Mouse (Mus musculus): ENCODE data around the gene Cmss1. TPM values are rescaled to one million over a fixed set of nuclear protein-coding genes. Genes with fewer than 3 reads are reported as not detected.
A peak's percentile ranks its signal among the peaks of the same experiment; 100 is the strongest.

Gene Cmss1
- total RNA-seq, 2 experiments from 2014 or later = 16.2 to 16.3 TPM

DNA sequence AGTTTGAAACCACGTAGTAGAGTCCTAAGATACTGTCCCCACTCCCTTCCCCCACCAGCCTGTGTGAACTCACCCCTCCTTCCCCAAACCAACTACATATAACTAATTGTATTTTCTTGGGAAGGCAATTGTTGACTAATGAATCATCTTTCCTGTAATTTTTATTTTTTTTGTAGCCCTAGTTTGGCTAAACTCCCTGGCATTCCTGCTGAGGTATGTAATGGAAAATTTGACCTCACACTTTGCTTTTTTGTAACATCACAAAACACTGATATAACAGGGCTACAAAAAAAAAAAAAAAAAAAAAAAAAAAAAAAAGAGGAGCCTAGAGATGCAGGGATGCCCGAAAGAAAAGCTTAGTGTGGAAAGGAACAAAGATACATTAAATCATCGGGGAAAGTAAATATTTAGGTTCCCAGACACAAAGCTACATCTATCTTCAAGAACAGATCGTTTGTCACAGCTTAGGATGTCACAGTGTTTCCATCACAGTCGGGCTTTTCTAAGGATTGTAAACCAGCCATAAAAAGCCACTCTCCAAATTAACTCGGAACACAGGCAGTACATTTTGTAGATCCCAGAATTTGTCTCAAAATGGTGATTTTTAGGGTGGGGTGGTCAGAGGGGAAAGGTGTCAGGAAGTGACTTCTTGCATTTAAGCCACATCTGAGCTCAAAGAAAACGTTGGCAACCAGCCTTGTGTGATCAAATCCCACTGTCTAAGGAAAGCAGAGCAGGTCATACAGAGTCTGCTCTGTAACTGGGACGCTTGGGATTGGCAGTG is 185.7 kb downstream of the Cmss1 start:
- no peak for DNase-seq (ENCODE audit: low spot score in 2 of 2)
- Histone ChIP-seq H3K27ac (no peak overlapping the region), H3K4me3 (no peak overlapping the region)
- TF ChIP-seq CTCF (conservative IDR thresholded peaks at IDR 0.05) = no peak

DNA sequence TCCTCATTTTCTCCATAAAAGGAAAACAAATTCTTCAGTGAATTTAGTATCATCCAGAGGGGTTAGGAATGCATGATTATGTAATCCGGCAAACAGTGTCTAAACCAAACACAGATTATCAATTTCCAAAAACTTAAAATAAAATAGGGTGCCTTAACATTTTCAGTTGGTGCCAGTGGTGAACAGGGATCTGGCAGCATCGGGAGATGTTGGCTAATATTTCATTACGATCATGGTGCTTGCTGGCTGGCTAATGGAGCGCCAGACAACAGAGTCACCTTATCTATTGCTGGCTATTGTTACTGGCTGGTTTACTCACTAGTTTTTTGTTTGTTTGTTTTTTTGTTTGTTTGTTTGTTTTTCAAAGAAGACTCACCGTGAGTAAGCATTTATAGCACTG is 186.8 kb downstream of the Cmss1 start:
- no peak overlapping the region for H3K4me3 ChIP-seq
- no peak for TF ChIP-seq CTCF (conservative IDR thresholded peaks at IDR 0.05)

GRCm38 (mm10) chr16:57419332-57419731 is 187.3 kb downstream of the Cmss1 start:
- TF ChIP-seq CTCF (conservative IDR thresholded peaks at IDR 0.05) = no peak
- Histone ChIP-seq H3K27ac (no peak overlapping the region), H3K4me3 (no peak overlapping the region)
- no peak for DNase-seq (ENCODE audit: low spot score in 2 of 2)

More for the DNA sequence above, 186.8 kb downstream of the Cmss1 start:
- DNase-seq (ENCODE audit: low spot score in 2 of 2) = no peak
- no peak overlapping the region for H3K27ac ChIP-seq

DNA sequence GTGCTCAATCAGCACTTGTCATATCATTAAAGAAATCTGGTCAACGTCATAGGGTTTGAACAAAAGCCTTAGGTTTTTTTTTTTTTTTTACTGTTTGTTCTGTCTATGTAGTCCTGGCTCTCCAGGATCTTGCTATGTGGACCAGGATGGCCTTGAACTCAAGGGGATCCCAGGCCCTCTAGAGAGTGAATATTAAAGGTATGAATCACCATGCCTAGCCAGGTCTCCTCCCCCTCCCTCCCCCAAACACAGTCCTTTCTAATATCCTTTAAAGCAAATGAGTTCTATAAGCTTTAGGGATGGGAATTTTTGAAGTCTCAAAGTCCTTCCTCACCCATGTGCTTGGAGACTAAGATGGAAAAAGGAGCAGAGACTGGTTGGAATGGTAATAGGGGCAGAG is 188.7 kb downstream of the Cmss1 start:
- no peak for TF ChIP-seq CTCF (conservative IDR thresholded peaks at IDR 0.05)
- H3K27ac ChIP-seq = no peak overlapping the region
- no peak overlapping the region for H3K4me3 ChIP-seq
- DNase-seq (ENCODE audit: low spot score in 2 of 2) = no peak

DNA sequence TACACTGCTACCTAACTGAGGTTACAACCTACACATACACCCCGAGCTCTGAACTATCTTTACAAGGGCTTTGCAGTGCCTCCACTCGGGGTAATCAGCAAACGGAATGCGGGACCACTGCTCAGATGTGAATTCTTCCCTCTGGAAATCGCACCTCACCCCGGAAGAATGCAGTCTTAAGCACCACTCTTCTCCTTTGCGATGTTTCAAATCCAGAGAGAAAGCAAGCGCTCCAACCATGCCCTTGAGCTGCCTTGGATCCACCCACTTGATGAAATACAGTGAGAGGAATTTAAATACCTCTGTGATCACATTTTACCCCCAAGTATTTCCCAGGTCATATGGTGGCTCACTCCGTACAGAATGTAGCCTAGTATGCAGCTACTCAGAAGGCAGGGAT is 189.6 kb downstream of the Cmss1 start:
- TF ChIP-seq CTCF (conservative IDR thresholded peaks at IDR 0.05) = no peak
- H3K27ac ChIP-seq = no peak overlapping the region
- no peak overlapping the region for H3K4me3 ChIP-seq
- DNase-seq (ENCODE audit: low spot score in 2 of 2) = no peak

DNA sequence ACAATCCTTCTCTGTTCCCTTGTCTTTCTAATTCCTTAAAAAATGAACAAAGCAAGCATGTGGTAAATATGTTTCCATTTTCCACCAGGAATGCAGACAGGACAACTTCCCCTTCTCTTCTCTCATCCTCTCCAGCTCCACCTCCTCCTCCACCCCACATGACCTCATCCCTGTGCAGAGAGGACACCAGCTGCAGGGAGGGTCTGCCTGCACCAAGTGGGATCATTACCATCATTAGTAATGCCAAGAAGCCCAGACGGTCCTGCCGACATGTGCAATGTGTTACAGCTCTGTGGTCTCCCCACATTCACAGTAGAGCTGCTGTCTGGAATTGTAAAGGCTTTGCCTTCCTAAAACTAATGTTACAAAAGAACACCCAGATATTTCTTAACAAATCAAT is 190.6 kb downstream of the Cmss1 start:
- Histone ChIP-seq H3K27ac (no peak overlapping the region), H3K4me3 (no peak overlapping the region)
- TF ChIP-seq CTCF (conservative IDR thresholded peaks at IDR 0.05) = no peak
- no peak for DNase-seq (ENCODE audit: low spot score in 2 of 2)

GRCm38 (mm10) chr16:57412766-57413165 is 193.9 kb downstream of the Cmss1 start:
- H3K4me3 ChIP-seq = no peak overlapping the region
- DNase-seq (ENCODE audit: low spot score in 2 of 2) = peak in 1 of 2 experiments; percentile 20
- TF ChIP-seq CTCF (conservative IDR thresholded peaks at IDR 0.05) = no peak

GRCm38 (mm10) chr16:57403825-57404224 is 202.8 kb downstream of the Cmss1 start:
- TF ChIP-seq CTCF (conservative IDR thresholded peaks at IDR 0.05) = no peak
- DNase-seq (ENCODE audit: low spot score in 2 of 2) = no peak
- H3K27ac ChIP-seq = no peak overlapping the region

More at GRCm38 (mm10) chr16:57412766-57413165, 193.9 kb downstream of the Cmss1 start:
- H3K27ac ChIP-seq = no peak overlapping the region

GRCm38 (mm10) chr16:57402910-57403309 is 203.8 kb downstream of the Cmss1 start:
- no peak overlapping the region for H3K27ac ChIP-seq
- TF ChIP-seq CTCF (conservative IDR thresholded peaks at IDR 0.05) = no peak
- H3K4me3 ChIP-seq = no peak overlapping the region
- no peak for DNase-seq (ENCODE audit: low spot score in 2 of 2)

More at GRCm38 (mm10) chr16:57403825-57404224, 202.8 kb downstream of the Cmss1 start:
- H3K4me3 ChIP-seq = no peak overlapping the region

- Histone ChIP-seq H3K4me3 (no peak overlapping the region), H3K27ac (no peak overlapping the region)
Measured at GRCm38 (mm10) chr16:57401702-57402101, 205.0 kb downstream of the Cmss1 start.

DNA sequence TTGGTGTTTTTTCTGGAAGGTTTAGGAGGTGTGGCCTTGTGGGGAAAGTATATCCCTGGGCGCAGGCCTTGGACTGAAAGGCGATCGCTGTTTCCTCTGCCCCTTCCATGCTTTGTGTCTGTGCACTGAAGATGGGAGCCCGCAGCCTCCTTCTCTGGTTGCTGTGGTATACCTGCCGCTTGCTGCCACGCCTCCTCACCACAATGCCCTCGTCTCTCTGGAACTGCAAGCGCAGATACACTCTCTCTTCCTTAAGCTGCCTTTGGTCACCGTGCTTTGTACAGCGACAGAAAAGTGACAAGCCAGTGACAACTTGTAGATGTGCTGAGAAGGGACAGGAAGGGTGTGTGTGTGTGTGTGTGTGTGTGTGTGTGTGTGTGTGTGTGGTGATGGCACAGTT is 207.1 kb downstream of the Cmss1 start:
- H3K4me3 ChIP-seq = no peak overlapping the region
- DNase-seq (ENCODE audit: low spot score in 2 of 2) = no peak

More at GRCm38 (mm10) chr16:57401702-57402101, 205.0 kb downstream of the Cmss1 start:
- TF ChIP-seq CTCF (conservative IDR thresholded peaks at IDR 0.05) = no peak
- DNase-seq (ENCODE audit: low spot score in 2 of 2) = no peak

GRCm38 (mm10) chr16:57398387-57399214 is 208.1 kb downstream of the Cmss1 start:
- Histone ChIP-seq H3K4me3 (no peak overlapping the region), H3K27ac (no peak overlapping the region)
- peak; percentile 91 for TF ChIP-seq CTCF (conservative IDR thresholded peaks at IDR 0.05)
- peak; percentile 56 to 82 for DNase-seq (ENCODE audit: low spot score in 2 of 2)

More for the DNA sequence above, 207.1 kb downstream of the Cmss1 start:
- no peak overlapping the region for H3K27ac ChIP-seq
- TF ChIP-seq CTCF (conservative IDR thresholded peaks at IDR 0.05) = no peak

DNA sequence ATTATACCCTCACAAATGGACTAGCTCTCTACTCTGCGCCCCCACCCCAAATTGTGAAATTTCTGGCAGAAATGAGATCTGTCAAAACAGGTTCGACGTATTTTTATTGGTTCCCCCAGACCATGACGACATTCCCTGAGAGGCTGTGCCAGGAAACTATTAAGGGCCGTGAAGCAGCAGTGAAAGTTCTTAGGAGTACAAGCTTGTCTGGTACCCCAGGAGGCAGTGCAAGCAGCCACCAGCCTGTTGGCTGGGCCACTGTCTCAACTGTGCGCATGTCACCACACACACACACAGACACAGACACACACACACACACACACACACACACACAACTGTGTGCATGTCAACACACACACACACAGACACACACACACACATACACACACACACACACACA is 208.8 kb downstream of the Cmss1 start:
- Histone ChIP-seq H3K27ac (no peak overlapping the region), H3K4me3 (no peak overlapping the region)
- no peak for TF ChIP-seq CTCF (conservative IDR thresholded peaks at IDR 0.05)
- DNase-seq (ENCODE audit: low spot score in 2 of 2) = no peak
